ENCODE assay signal across 15 mouse cellular contexts in genomic region chr15:103228904-103229303, GRCm38 (mm10). TPM values are rescaled to one million over a fixed set of nuclear protein-coding genes. Genes with fewer than 3 reads are reported as not detected.
DNase-seq lines count a peak whose midpoint lies in the region; ATAC-seq lines count a peak whose summit lies in the region.
"Had no signal": no experiment of that assay in that cellular context is flagged by ENCODE, and none has a peak within 500 bp of the region (broad histone marks: within the 10 kb centered on the region; RNA-seq: fewer than 3 reads in every experiment).

No protein-coding gene starts in this region.

- no peak overlapping the region for H3K4me2 ChIP-seq in heart, embryonic 14.5 days (ENCODE audit: low read length)
- H3K4me2 ChIP-seq in limb, embryonic 13.5 days (replicated peaks) = no peak overlapping the region
- H3K4me2 ChIP-seq: embryonic facial prominence, embryonic 13.5 days; neural tube, embryonic 15.5 days had no signal

- no peak for DNase-seq in heart, postnatal 4 days
- no peak for DNase-seq in limb, embryonic 10.5 days (ENCODE audit: low spot score)
- peak; percentile 75 for DNase-seq in Muller cell, postnatal 12 days (ENCODE audit: inconsistent ontology term)
- peak; percentile 39 for DNase-seq in fibroblast of lung, adult 2 months (ENCODE audit: low read depth)
- DNase-seq in cerebellum, adult 9-10 months = no peak
- DNase-seq: cerebellum, adult 11 months; gastrocnemius, adult 2 months; spleen, adult 18-20 months had no signal

- H3K9ac ChIP-seq in heart, embryonic 14.5 days (ENCODE audit: low read length) = no peak overlapping the region; the same call in 1 of the 2 replicates
- no peak overlapping the region for H3K9ac ChIP-seq in limb, embryonic 13.5 days
- H3K9ac ChIP-seq: embryonic facial prominence, embryonic 13.5 days; neural tube, embryonic 15.5 days had no signal

- no peaks in the 10 kb centered on the region for H3K36me3 ChIP-seq in heart, embryonic 14.5 days (ENCODE audit: control insufficient read depth, insufficient read depth, low read length)
- no peaks in the 10 kb centered on the region for H3K36me3 ChIP-seq in limb, embryonic 13.5 days
- peaks cover 27% of the 10 kb centered on the region for H3K36me3 ChIP-seq in limb, embryonic 10.5 days
- H3K36me3 ChIP-seq: neural tube, embryonic 15.5 days had no signal

- H3K27me3 ChIP-seq in heart, embryonic 14.5 days (ENCODE audit: control insufficient read depth, insufficient read depth, low read length) = no peaks in the 10 kb centered on the region
- H3K27me3 ChIP-seq in limb, embryonic 13.5 days = no peaks in the 10 kb centered on the region
- H3K27me3 ChIP-seq in limb, embryonic 10.5 days (ENCODE audit: low read depth, poor library complexity, severe bottlenecking) = no peaks in the 10 kb centered on the region
- H3K27me3 ChIP-seq: embryonic facial prominence, embryonic 13.5 days; neural tube, embryonic 15.5 days had no signal

- H3K4me3 ChIP-seq in heart, embryonic 14.5 days (ENCODE audit: control insufficient read depth in 1 of 2, insufficient read depth in 1 of 2, low read depth in 1 of 2, low read length in 2 of 2) = no peak overlapping the region
- no peak overlapping the region for H3K4me3 ChIP-seq in limb, embryonic 13.5 days
- no peak overlapping the region for H3K4me3 ChIP-seq in limb, embryonic 10.5 days
- H3K4me3 ChIP-seq: embryonic facial prominence, embryonic 13.5 days; gastrocnemius, adult 2 months; neural tube, embryonic 15.5 days had no signal

- WGBS in heart, embryonic 14.5 days = 32% methylated on average over 2 of the region's 2 CpGs
- WGBS in limb, embryonic 13.5 days = 73% methylated on average over 2 of the region's 2 CpGs
- WGBS in limb, embryonic 10.5 days = 90% methylated on average over 2 of the region's 2 CpGs

- no peaks in the 10 kb centered on the region for H3K9me3 ChIP-seq in heart, embryonic 14.5 days (ENCODE audit: control insufficient read depth, low read length)
- H3K9me3 ChIP-seq in limb, embryonic 13.5 days = no peaks in the 10 kb centered on the region
- H3K9me3 ChIP-seq in limb, embryonic 10.5 days (replicated peaks) = no peaks in the 10 kb centered on the region
- H3K9me3 ChIP-seq: embryonic facial prominence, embryonic 13.5 days; neural tube, embryonic 15.5 days had no signal

- peak overlapping the region; percentile 59 to 74; a peak in 2 of 4 replicates for H3K27ac ChIP-seq in heart, embryonic 14.5 days (replicated peaks in 1 of 2; ENCODE audit: control insufficient read depth in 1 of 2, insufficient read depth in 1 of 2, low read depth in 2 of 2, low read length in 2 of 2)
- H3K27ac ChIP-seq in limb, embryonic 13.5 days = no peak overlapping the region; the same call in 1 of the 2 replicates
- no peak overlapping the region for H3K27ac ChIP-seq in limb, embryonic 10.5 days
- H3K27ac ChIP-seq: embryonic facial prominence, embryonic 13.5 days; neural tube, embryonic 15.5 days had no signal

- ATAC-seq in heart, embryonic 14.5 days (ENCODE audit: insufficient number of reproducible peaks, insufficient read depth, low FRiP score, low read depth) = no peak
- ATAC-seq in limb, embryonic 13.5 days (ENCODE audit: low FRiP score, low read depth) = 0 out of 2 replicates have a peak, but pooled peaks have one; percentile 40
- no peak for ATAC-seq in frontal cortex, adult (ENCODE audit: low TSS enrichment)
- ATAC-seq: forebrain, embryonic 14.5 days; midbrain, embryonic 16.5 days had no signal

- peaks cover 0 to 29% of the 10 kb centered on the region in 2 experiments; a peak in 2 of 4 replicates for H3K4me1 ChIP-seq in heart, embryonic 14.5 days (ENCODE audit: control insufficient read depth in 2 of 2, insufficient read depth in 2 of 2, low read length in 2 of 2)
- peaks cover 18% of the 10 kb centered on the region for H3K4me1 ChIP-seq in limb, embryonic 13.5 days
- no peaks in the 10 kb centered on the region for H3K4me1 ChIP-seq in limb, embryonic 10.5 days

RNA-seq across cellular contexts. Expression of gene Cbx5, which starts 10.7 kb away (rescaled TPM):
- 105 and 108 TPM in 2 replicates for polyA plus RNA-seq in heart, embryonic 14.5 days (2014; fragmentation: Nextera tagmentation; extraction: Ambion mirVana)
- total RNA-seq in heart, postnatal 4 days (2021) = 100 to 1,000 TPM; 146 TPM
- 153 and 166 TPM in 2 replicates for polyA plus RNA-seq in limb, embryonic 13.5 days (2015; fragmentation: Nextera tagmentation; extraction: Ambion mirVana)
- 191 and 215 TPM in 2 replicates for polyA plus RNA-seq in limb, embryonic 10.5 days (2016; fragmentation: Nextera tagmentation; extraction: Ambion mirVana)

RNA-seq across cellular contexts. Expression of gene Hnrnpa1, which starts 11.3 kb away (rescaled TPM):
- 425 and 457 TPM in 2 replicates for polyA plus RNA-seq in heart, embryonic 14.5 days (2014; fragmentation: Nextera tagmentation; extraction: Ambion mirVana)
- 100 to 1,000 TPM; 408 to 415 TPM for total RNA-seq in heart, postnatal 4 days (2021)
- 1,120 and 1,163 TPM in 2 replicates for polyA plus RNA-seq in limb, embryonic 13.5 days (2015; fragmentation: Nextera tagmentation; extraction: Ambion mirVana)
- polyA plus RNA-seq in limb, embryonic 10.5 days (2016; fragmentation: Nextera tagmentation; extraction: Ambion mirVana) = 1,775 and 1,966 TPM in 2 replicates

RNA-seq across cellular contexts. Expression of gene Nfe2, which starts 29.3 kb away (rescaled TPM):
- 1.8 and 2.2 TPM in 2 replicates for polyA plus RNA-seq in heart, embryonic 14.5 days (2014; fragmentation: Nextera tagmentation; extraction: Ambion mirVana)
- 1 to 10 TPM; 1.0 to 1.1 TPM for total RNA-seq in heart, postnatal 4 days (2021)
- 2.8 and 3.8 TPM in 2 replicates for polyA plus RNA-seq in limb, embryonic 13.5 days (2015; fragmentation: Nextera tagmentation; extraction: Ambion mirVana)
- polyA plus RNA-seq in limb, embryonic 10.5 days (2016; fragmentation: Nextera tagmentation; extraction: Ambion mirVana) = 5.9 and 6.1 TPM in 2 replicates
- total RNA-seq: gastrocnemius, adult 2 months had no signal

RNA-seq across cellular contexts. Expression of gene Copz1, which starts 43.6 kb away (rescaled TPM):
- polyA plus RNA-seq in heart, embryonic 14.5 days (2014; fragmentation: Nextera tagmentation; extraction: Ambion mirVana) = 163 and 172 TPM in 2 replicates
- total RNA-seq in heart, postnatal 4 days (2021) = 10 to 100 TPM; 88.7 to 91.2 TPM
- 283 TPM in 2 replicates for polyA plus RNA-seq in limb, embryonic 13.5 days (2015; fragmentation: Nextera tagmentation; extraction: Ambion mirVana)
- 305 and 309 TPM in 2 replicates for polyA plus RNA-seq in limb, embryonic 10.5 days (2016; fragmentation: Nextera tagmentation; extraction: Ambion mirVana)

Comparison
In these comparisons a context has a peak if more than half of its experiments do, and no peak if none do; other contexts are left out.
1. H3K27ac ChIP-seq: peak in heart, embryonic 14.5 days (2 of 2); none in limb, embryonic 13.5 days (single experiment) and limb, embryonic 10.5 days (single experiment).
2. DNase-seq: peak in Muller cell, postnatal 12 days (single experiment) and fibroblast of lung, adult 2 months (single experiment); none in heart, postnatal 4 days (single experiment), limb, embryonic 10.5 days (single experiment) and cerebellum, adult 9-10 months (single experiment).